Mouse (Mus musculus) CH12.LX (cell line): ENCODE results near the gene Vmn1r197. TPM values are rescaled to one million over a fixed set of nuclear protein-coding genes. Genes with fewer than 3 reads are reported as not detected.
"Not testable (repeated sequence)": the region's sequence is repeated elsewhere in the genome, so short reads cannot be mapped to it uniquely, and the experiment has no call there.

Experiments used
- DNase-seq: peaks from one replicate; pipeline ENCODE4 v3.0.0-alpha.2; 2013; ENCODE audit errors: extremely low read depth
- H3K27ac ChIP-seq: 2 replicates; pipeline ENCODE4 v1.5.1; 2012; ENCODE audit warnings: low read depth, mild to moderate bottlenecking, control low read depth, moderate library complexity; ENCODE audit not compliant: insufficient read depth
- H3K27me3 ChIP-seq: replicated peaks from 2 replicates; pipeline ENCODE3; 2012; ENCODE audit warnings: inconsistent platforms
- H3K36me3 ChIP-seq, 2 experiments: replicated peaks in 1 of 2; 2 replicates each; pipeline versions ENCODE3 to v1.6.1; 2012; ENCODE audit warnings: inconsistent platforms in 1 of 2, low read length in 1 of 2, mild to moderate bottlenecking in 1 of 2, mixed read lengths in 1 of 2, moderate library complexity in 1 of 2; ENCODE audit not compliant: control insufficient read depth in 1 of 2, insufficient read depth in 1 of 2
- H3K4me1 ChIP-seq, 2 experiments: 2 replicates each; pipeline ENCODE4 v1.6.1; 2012; ENCODE audit warnings: inconsistent platforms in 1 of 2, moderate library complexity in 1 of 2; ENCODE audit not compliant: insufficient read depth in 2 of 2, control insufficient read depth in 1 of 2
- H3K4me2 ChIP-seq: 2 replicates; pipeline ENCODE4 v1.6.1; 2012; ENCODE audit warnings: low read depth, mild to moderate bottlenecking, control low read depth; ENCODE audit not compliant: poor library complexity, insufficient read depth, severe bottlenecking
- H3K4me3 ChIP-seq, 3 experiments: fragments of 150-350 bp in 1 of 3; sonication (generic) in 1 of 3; replicated peaks in 1 of 3; 2 replicates each; pipeline versions ENCODE3 to v1.5.1; 2011 to 2012; ENCODE audit warnings: low read depth in 2 of 3, low read length in 2 of 3, mild to moderate bottlenecking in 2 of 3, moderate library complexity in 2 of 3, control low read depth in 1 of 3, improper control_type of control experiment in 1 of 3, inconsistent platforms in 1 of 3, mixed read lengths in 1 of 3; ENCODE audit not compliant: poor library complexity in 1 of 3
- H3K79me2 ChIP-seq: replicated peaks from 2 replicates; pipeline ENCODE4 v1.6.1; 2012; ENCODE audit warnings: mild to moderate bottlenecking, moderate library complexity; ENCODE audit not compliant: control insufficient read depth, poor library complexity, insufficient read depth, severe bottlenecking; ENCODE audit errors: extremely low read depth
- H3K9ac ChIP-seq: 2 replicates; pipeline ENCODE4 v1.6.1; 2012; ENCODE audit warnings: low read depth, mild to moderate bottlenecking, control low read depth, moderate library complexity; ENCODE audit not compliant: insufficient read depth
- H3K9me3 ChIP-seq: replicated peaks from 2 replicates; pipeline ENCODE3; 2012; ENCODE audit warnings: low read length, inconsistent platforms, mixed read lengths
- BHLHE40 ChIP-seq: IDR thresholded peaks from 2 replicates; pipeline ENCODE4 v1.6.1; 2011; ENCODE audit warnings: mild to moderate bottlenecking, low read depth, low read length, improper control_type of control experiment
- CHD2 ChIP-seq: IDR thresholded peaks from 2 replicates; pipeline ENCODE4 v1.6.1; 2011; ENCODE audit warnings: low read length, improper control_type of control experiment
- ELF1 ChIP-seq: IDR thresholded peaks from 2 replicates; pipeline ENCODE4 v1.6.1; 2014; ENCODE audit warnings: low read depth, mild to moderate bottlenecking, inconsistent platforms, low read length, improper control_type of control experiment
- GABPA ChIP-seq: IDR thresholded peaks from 2 replicates; pipeline ENCODE4 v1.6.1; 2012; ENCODE audit warnings: low read depth, low read length, improper control_type of control experiment, inconsistent platforms; ENCODE audit not compliant: insufficient replicate concordance
- JUN ChIP-seq: IDR thresholded peaks from 2 replicates; pipeline ENCODE4 v1.6.1; 2011; ENCODE audit warnings: low read depth, mild to moderate bottlenecking, low read length, improper control_type of control experiment, moderate library complexity; ENCODE audit not compliant: insufficient read depth
- MAFK ChIP-seq: IDR thresholded peaks from 2 replicates; pipeline ENCODE4 v1.6.1; 2011; ENCODE audit warnings: low read length, improper control_type of control experiment; ENCODE audit not compliant: insufficient replicate concordance
- MEF2A ChIP-seq: IDR thresholded peaks from 2 replicates; pipeline ENCODE4 v1.6.1; 2014; ENCODE audit warnings: low read depth, mild to moderate bottlenecking, inconsistent platforms, low read length, improper control_type of control experiment, borderline replicate concordance
- NRF1 ChIP-seq: IDR thresholded peaks from 2 replicates; pipeline ENCODE4 v1.6.1; 2014; ENCODE audit warnings: low read depth, mild to moderate bottlenecking, inconsistent platforms, low read length, improper control_type of control experiment, moderate library complexity
- POLR2A ChIP-seq: IDR thresholded peaks from 2 replicates; pipeline ENCODE4 v1.6.1; 2011; ENCODE audit warnings: low read depth, mild to moderate bottlenecking, improper control_type of control experiment, low read length
- RCOR1 ChIP-seq: conservative IDR thresholded peaks from 2 replicates; pipeline ENCODE4 v1.6.1; 2012; ENCODE audit warnings: low read depth, mild to moderate bottlenecking, inconsistent platforms, low read length, improper control_type of control experiment
- TBP ChIP-seq: conservative IDR thresholded peaks from 2 replicates; pipeline ENCODE4 v1.6.1; 2011; ENCODE audit warnings: low read depth, low read length, improper control_type of control experiment
- USF1 ChIP-seq: IDR thresholded peaks from 2 replicates; pipeline ENCODE4 v1.6.1; 2014; ENCODE audit warnings: low read depth, mild to moderate bottlenecking, inconsistent platforms, low read length, improper control_type of control experiment
- ZKSCAN1 ChIP-seq: IDR thresholded peaks from 2 replicates; pipeline ENCODE4 v1.6.1; 2012; ENCODE audit warnings: low read depth, inconsistent platforms, low read length, improper control_type of control experiment, borderline replicate concordance
- ZNF384 ChIP-seq: IDR thresholded peaks from 2 replicates; pipeline ENCODE4 v1.6.1; 2012; ENCODE audit warnings: low read depth, low read length, improper control_type of control experiment, inconsistent platforms
- dilution Hi-C: fragments of 300-500 bp; cut with MboI; formaldehyde crosslinking; loops from 2 replicates; pipeline ENCODE4 v1.14.3; 2020; ENCODE audit warnings: low sequenced_read_pairs; ENCODE audit not compliant: extremely low pct_unique_long_range_greater_than_20kb, extremely low pct_ligation_motif_present
- in situ Hi-C: fragments of 300-500 bp; cut with MboI; formaldehyde crosslinking; loops from 3 replicates; pipeline ENCODE4 v1.14.3; 2019; ENCODE audit warnings: low sequenced_read_pairs, low pct_ligation_motif_present, low pct_unique_long_range_greater_than_20kb, mixed read lengths
- polyA plus RNA-seq: library from polyadenylated mRNA; unstranded; fragments of >175 nt; gene quantifications from 2 replicates; pipeline ENCODE4 v1.2.1, GENCODE M21; 2012; ENCODE audit warnings: low read depth; ENCODE audit not compliant: insufficient read length
- total RNA-seq, 2 experiments: library from RNA; depleted of rRNA; stranded (reverse); fragments of 300-350 nt in 1 of 2; fragments of >200 nt in 1 of 2; gene quantifications; 2 replicates each; pipeline ENCODE4 v1.2.3; 2012 to 2014

The Vmn1r197 gene
- total and polyA plus RNA-seq, 3 experiments = not detected

DNA sequence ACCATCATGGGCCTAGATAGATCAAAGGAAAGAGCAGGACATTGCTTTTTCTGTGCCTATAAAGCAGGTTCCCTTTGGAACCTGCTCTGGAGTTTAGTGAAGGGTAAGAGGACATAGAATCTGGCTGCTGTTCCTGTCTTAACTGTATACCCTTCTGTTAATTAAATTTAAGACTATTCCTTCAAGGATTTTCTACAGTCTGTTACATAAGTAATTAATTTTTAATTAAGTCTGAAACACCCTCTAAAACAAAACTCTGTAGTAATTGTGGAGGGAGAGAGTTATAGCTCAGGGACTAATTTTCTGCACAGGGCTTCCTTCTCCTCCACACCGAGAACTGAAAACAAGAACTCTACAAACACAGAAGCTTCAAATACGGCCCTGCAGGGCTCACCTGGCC, 34.8 kb upstream of the Vmn1r197 start, which contains the start of gene Vmn1r196:
TSS of gene Vmn1r196 (plus strand) at position 301 of the 400 bp plus-strand sequence.
- no peak within 1 kb of the TSS for H3K4me3 ChIP-seq
- H3K4me2 ChIP-seq = no peak within 1 kb of the TSS
- no peak within 1 kb of the TSS for H3K9ac ChIP-seq
- no peak within 1 kb of the TSS for H3K27ac ChIP-seq
- H3K4me1 ChIP-seq = no peaks in the 10 kb centered on the region
- no peaks in the 10 kb centered on the region for H3K79me2 ChIP-seq
- no peak for TF ChIP-seq ELF1
- no peak for TF ChIP-seq GABPA
- no peak for TF ChIP-seq CHD2
- no peak for TF ChIP-seq POLR2A
- TF ChIP-seq ZNF384 = no peak
- no peak for TF ChIP-seq MEF2A
- H3K27me3 ChIP-seq = no peaks in the 10 kb centered on the region
- no peak for DNase-seq
- H3K36me3 ChIP-seq = no peaks in the 10 kb centered on the region
- in situ Hi-C loops (no loop called here), dilution Hi-C loops (no loop called here)
- H3K9me3 ChIP-seq = no peaks in the 10 kb centered on the region

- H3K4me1 ChIP-seq, H3K27me3 ChIP-seq, in situ Hi-C loops, H3K4me2 ChIP-seq, H3K27ac ChIP-seq, dilution Hi-C loops, H3K36me3 ChIP-seq, DNase-seq, H3K79me2 ChIP-seq, H3K9ac ChIP-seq, H3K4me3 ChIP-seq, H3K9me3 ChIP-seq: not testable (repeated sequence)
These were observed 16.3 kb upstream of the Vmn1r197 start for GRCm38 (mm10) chr13:22308075-22308474.

- Histone ChIP-seq H3K36me3 (no peaks in the 10 kb centered on the region), H3K9ac (no peak overlapping the region)
- TF ChIP-seq BHLHE40 (no peak), JUN (no peak), NRF1 (no peak), ZKSCAN1 (no peak), MAFK (no peak), TBP (no peak), RCOR1 (no peak), USF1 (no peak)
- TF ChIP-seq, all 38 proteins: peak for 0
- H3K27ac ChIP-seq = no peak overlapping the region
- no peak overlapping the region for H3K4me2 ChIP-seq
- dilution Hi-C loops (no loop called here), in situ Hi-C loops (no loop called here)
- no peak overlapping the region for H3K4me3 ChIP-seq
- no peaks in the 10 kb centered on the region for H3K27me3 ChIP-seq
- H3K4me1 ChIP-seq = no peaks in the 10 kb centered on the region
- DNase-seq = no peak
- no peaks in the 10 kb centered on the region for H3K79me2 ChIP-seq
- H3K9me3 ChIP-seq = no peaks in the 10 kb centered on the region
These were observed 9.0 kb upstream of the Vmn1r197 start for GRCm38 (mm10) chr13:22315361-22315760.
